Mouse (Mus musculus): ENCODE measurements around the gene Syngap1. TPM values are rescaled to one million over a fixed set of nuclear protein-coding genes. Genes with fewer than 3 reads are reported as not detected.
A peak's percentile ranks its signal among the peaks of the same experiment; 100 is the strongest.

The Syngap1 gene
- total RNA-seq, 4 experiments from 2014 or later, result 1.4 to 2.6 (median 1.9) TPM

- DNase-seq (ENCODE audit: low spot score in 2 of 2), result no peak
Observed at GRCm38 (mm10) chr17:26985503-26986179, 44.6 kb downstream of the Syngap1 start.

- no peak for DNase-seq (ENCODE audit: low spot score in 2 of 2)
Observed at GRCm38 (mm10) chr17:26990521-26990920, 49.5 kb downstream of the Syngap1 start.

DNA sequence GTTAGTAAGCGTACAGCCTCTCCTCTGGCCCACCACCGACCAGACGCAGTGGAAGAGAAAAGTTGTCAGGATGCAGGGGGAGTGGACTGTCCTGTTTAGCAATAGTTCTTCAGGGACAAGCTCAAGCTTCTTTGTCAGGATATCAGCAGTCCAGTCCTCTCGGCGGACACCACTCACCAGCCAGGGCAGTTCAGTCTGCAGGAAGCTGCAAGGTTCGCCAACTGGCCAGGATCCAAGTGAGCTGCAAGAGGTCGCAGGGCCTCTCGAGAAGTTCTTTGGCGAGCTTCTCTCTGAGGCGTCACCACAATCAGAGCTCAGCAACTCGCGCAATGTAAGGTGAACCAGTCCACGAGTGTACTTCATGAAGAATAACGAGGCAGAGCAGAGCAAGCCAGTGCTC is 53.4 kb downstream of the Syngap1 start:
- DNase-seq (ENCODE audit: low spot score in 2 of 2), result peak in 1 of 2 experiments; percentile 26

GRCm38 (mm10) chr17:26995006-26995405 is 54.0 kb downstream of the Syngap1 start:
- DNase-seq (ENCODE audit: low spot score in 2 of 2), result no peak

DNA sequence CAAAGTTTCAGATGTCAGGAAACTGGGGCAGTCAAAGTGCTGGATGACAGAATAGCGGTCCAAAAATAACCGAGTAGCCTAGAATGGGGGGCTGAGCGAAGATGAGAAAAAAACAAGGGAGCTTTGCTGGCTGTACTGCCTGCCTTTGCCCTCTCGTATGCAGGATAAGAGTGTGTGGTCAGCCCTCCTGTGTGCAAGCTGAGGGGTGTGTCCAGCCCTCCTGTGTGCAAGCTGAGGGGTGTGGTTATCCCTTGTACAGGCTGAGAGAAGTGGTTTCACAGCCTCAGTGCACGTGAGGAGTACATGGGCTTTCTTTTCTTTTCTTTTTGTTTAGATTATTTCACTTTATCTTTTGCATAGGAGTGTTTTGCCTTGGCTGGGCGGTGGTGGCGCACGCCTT is 54.5 kb downstream of the Syngap1 start:
- no peak for DNase-seq (ENCODE audit: low spot score in 2 of 2)

GRCm38 (mm10) chr17:26997661-26998060 is 56.6 kb downstream of the Syngap1 start:
- DNase-seq (ENCODE audit: low spot score in 2 of 2), result no peak

- no peak for DNase-seq (ENCODE audit: low spot score in 2 of 2)
Observed at GRCm38 (mm10) chr17:26998283-26998682, 57.2 kb downstream of the Syngap1 start.

- no peak for DNase-seq (ENCODE audit: low spot score in 2 of 2)
Observed at GRCm38 (mm10) chr17:26999996-27000395, 58.9 kb downstream of the Syngap1 start.

GRCm38 (mm10) chr17:27001151-27001550 is 60.1 kb downstream of the Syngap1 start:
- no peak for DNase-seq (ENCODE audit: low spot score in 2 of 2)

GRCm38 (mm10) chr17:27001889-27002288 is 60.8 kb downstream of the Syngap1 start:
- DNase-seq (ENCODE audit: low spot score in 2 of 2), result no peak

DNA sequence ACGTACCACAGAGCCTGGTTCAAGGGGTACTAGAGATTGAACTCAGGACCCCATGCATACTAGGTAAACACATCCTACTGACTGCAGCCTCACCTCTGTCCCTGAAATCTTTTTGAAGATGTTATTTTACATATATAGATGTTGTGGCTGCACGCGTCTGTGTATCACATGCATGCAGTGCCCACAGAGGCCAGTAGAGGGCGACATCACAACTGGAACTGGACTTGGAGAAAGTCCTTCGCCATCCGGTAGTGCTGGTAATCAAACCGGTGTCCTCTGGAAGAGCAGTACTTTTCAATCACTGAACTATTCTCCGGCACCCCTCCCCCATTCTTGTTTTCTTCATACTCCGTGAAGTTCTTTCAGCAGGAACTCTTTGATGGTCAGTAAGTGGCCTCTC is 63.4 kb downstream of the Syngap1 start:
- peak; percentile 32 to 39 for DNase-seq (ENCODE audit: low spot score in 2 of 2)

DNA sequence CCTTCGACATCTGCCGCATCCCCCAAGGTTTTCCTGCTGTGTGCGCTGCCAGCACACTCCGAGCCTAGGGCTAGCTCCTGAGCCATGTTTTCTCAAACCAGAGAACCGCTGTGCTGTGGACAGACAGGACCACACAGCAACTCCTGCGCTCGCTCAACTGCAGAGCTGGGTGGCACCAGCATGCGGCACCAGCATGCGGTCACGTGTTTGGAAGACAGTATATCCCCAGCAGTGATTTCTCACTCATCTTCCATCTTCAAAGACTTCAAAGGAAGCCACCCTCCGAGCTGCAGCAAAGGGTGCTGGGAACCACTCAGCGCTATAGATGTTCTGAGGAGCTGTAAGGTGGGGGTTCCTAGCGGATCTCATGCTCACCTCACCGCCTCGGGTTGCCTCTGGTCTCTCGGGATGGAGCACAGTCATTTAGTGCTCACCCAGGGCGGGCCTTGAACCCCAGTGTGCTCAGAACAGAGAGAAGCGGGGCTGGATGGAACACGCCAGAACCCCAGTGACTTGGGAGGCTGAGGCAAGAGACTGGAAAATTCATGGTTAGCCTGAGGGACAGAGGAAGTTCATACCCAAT is 63.9 kb downstream of the Syngap1 start:
- no peak for DNase-seq (ENCODE audit: low spot score in 2 of 2)

DNA sequence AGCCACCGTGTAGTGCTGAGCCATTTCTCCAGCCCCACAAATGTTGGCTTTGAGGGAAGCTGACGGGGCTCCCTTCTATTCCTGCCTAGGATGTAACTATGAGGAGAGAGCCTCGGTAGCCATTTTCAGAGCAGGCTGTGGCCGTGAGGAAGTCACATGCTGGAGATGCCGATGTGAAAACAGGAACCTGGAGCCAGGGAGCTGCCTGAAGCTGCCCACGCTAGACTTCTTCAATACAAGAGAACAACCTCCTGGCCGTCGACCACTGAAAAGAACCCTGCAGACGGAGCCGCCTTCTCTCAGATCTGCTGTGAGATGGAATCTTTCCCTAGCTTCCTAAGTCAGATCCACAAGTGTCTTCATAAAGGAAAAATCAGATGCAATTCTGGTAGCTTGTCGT is 64.6 kb downstream of the Syngap1 start:
- no peak for DNase-seq (ENCODE audit: low spot score in 2 of 2)

DNA sequence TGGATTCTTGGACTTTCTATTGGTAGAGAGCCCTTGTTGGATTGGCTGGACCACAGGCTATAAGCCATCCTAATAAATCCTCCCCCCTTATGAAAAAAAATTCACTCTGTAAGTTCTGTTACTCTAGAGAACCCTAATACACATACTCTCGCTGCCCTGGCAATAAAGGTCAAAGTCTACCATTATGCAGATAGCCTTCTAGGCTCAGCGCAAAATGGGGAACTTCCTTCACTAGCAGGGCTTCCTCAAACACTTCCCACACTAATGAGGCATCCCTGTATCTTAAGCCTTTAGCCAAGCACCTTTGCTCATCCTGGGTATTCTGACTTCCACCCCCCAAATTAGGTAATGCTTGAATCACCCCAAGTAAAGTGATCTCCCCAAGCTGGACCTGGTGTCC is 67.2 kb downstream of the Syngap1 start:
- no peak for DNase-seq (ENCODE audit: low spot score in 2 of 2)

- no peak for DNase-seq (ENCODE audit: low spot score in 2 of 2)
Observed at GRCm38 (mm10) chr17:27011167-27011566, 70.1 kb downstream of the Syngap1 start.

GRCm38 (mm10) chr17:27011998-27012672 is 71.1 kb downstream of the Syngap1 start:
- DNase-seq (ENCODE audit: low spot score in 2 of 2), result no peak

- no peak for DNase-seq (ENCODE audit: low spot score in 2 of 2)
Observed at GRCm38 (mm10) chr17:27012909-27013308, 71.9 kb downstream of the Syngap1 start.

- DNase-seq (ENCODE audit: low spot score in 2 of 2), result peak; percentile 79 to 80
Observed at GRCm38 (mm10) chr17:27017564-27018499, 76.8 kb downstream of the Syngap1 start.

GRCm38 (mm10) chr17:27018555-27019196 is 77.6 kb downstream of the Syngap1 start:
- no peak for DNase-seq (ENCODE audit: low spot score in 2 of 2)

DNA sequence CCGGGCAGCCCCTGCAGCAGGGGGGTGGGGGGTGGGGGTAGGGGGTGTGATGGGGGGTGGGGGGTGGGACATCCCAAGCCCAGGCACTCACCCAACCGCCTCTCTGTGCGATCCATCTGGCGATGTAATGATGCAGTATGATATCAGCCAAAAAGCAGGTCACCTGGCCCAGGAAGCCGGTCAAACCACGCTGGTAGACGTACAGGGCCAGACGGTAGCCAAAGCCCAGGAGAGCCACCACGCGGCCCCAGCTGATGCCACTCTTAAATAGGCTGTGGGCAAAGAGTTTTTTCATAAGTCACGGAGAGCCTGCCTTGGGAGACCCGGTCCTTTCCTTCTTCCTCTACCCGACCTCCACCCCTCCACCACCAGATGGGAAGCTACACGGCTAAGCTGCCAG is 80.0 kb downstream of the Syngap1 start:
- no peak for DNase-seq (ENCODE audit: low spot score in 2 of 2)

GRCm38 (mm10) chr17:27021736-27022135 is 80.7 kb downstream of the Syngap1 start:
- no peak for DNase-seq (ENCODE audit: low spot score in 2 of 2)
